Mouse (Mus musculus): ENCODE results near the gene Ermn. TPM values are rescaled to one million over a fixed set of nuclear protein-coding genes. Genes with fewer than 3 reads are reported as not detected.

Gene Ermn
- total RNA-seq, 2 experiments from 2014 or later = 15.0 to 16.0 TPM

- no peak for DNase-seq (ENCODE audit: extremely low spot score in 1 of 2, low spot score in 2 of 2)
- Histone ChIP-seq H3K27ac (no peak overlapping the region), H3K4me3 (no peak overlapping the region)
- no peak for TF ChIP-seq CTCF (IDR thresholded peaks at IDR 0.05)
- intact Hi-C loops (cut with DNase I) = no loop called here
Observed at GRCm38 (mm10) chr2:58007081-58007480, 45.6 kb downstream of the Ermn start.

- DNase-seq (ENCODE audit: extremely low spot score in 1 of 2, low spot score in 2 of 2) = no peak
- H3K27ac ChIP-seq = no peak overlapping the region
- intact Hi-C loops (cut with DNase I) = no loop called here
- TF ChIP-seq CTCF (IDR thresholded peaks at IDR 0.05) = no peak
- no peak overlapping the region for H3K4me3 ChIP-seq
Observed at GRCm38 (mm10) chr2:58001497-58001896, 51.2 kb downstream of the Ermn start.

DNA sequence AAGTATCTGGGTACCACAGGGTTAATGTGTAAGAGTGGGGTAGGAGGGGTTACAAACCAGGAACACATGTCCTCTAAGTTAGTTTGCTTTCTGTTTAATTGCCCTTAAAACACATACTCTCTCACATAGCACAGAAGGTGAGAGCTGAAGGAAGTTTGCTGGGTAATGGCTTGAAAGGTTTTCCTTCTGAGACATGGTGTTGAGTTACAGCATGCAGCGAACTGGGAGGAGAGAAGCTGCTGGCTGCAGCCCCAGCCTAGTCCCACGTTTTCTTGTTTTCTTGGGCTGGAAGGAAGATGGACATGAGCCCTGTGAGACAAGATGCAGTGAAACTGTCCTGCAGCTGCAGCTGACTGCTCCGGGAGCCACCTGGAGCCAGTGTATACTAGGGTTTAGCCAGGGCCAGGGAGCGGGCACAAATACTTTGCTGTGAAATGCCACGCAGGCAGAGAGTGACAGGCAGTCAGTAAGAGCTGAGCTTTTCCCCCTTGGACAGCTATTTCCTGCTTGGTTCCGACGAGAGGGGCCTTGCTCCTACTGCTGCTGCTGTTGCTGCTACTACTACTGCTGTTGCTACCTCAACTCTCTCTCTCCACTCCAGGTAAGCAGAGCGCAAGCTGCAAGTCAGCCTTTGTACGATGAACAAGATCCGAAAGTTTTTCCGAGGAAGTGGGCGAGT, 54.8 kb downstream of the Ermn start, which contains the start of gene Galnt5:
TSS of gene Galnt5 (plus strand) at position 133 of the 679 bp plus-strand sequence.
- no peak for DNase-seq (ENCODE audit: extremely low spot score in 1 of 2, low spot score in 2 of 2)
- TF ChIP-seq CTCF (IDR thresholded peaks at IDR 0.05) = no peak
- intact Hi-C loops (cut with DNase I) = no loop called here
- Histone ChIP-seq H3K4me3 (no peak within 1 kb of the TSS), H3K27ac (no peak within 1 kb of the TSS)

Other genes starting within 250 kb of the Ermn start
- not detected for gene Galnt5, start 55.0 kb downstream of the Ermn start, total RNA-seq (2021)
- gene Cytip, start 142.7 kb upstream of the Ermn start, total RNA-seq (2021) = under 1 TPM in 1 of 2 experiments, not detected in 1; 0.20 TPM

Measured in left cerebral cortex, adult 2 months (tissue).